Mouse (Mus musculus): ENCODE measurements around the gene Prkd1. TPM values are rescaled to one million over a fixed set of nuclear protein-coding genes. Genes with fewer than 3 reads are reported as not detected.

The Prkd1 gene
- total and polyA plus RNA-seq, 3 experiments: not detected

- H3K9me3 ChIP-seq (replicated peaks; ENCODE audit: low read length): peaks cover 10% of the 10 kb centered on the region
- no peak overlapping the region for H3K4me3 ChIP-seq (replicated peaks in 1 of 3; ENCODE audit: low read depth in 2 of 3, low read length in 2 of 3, poor library complexity in 1 of 3)
- no peak for DNase-seq (ENCODE audit: extremely low read depth)
- no peak overlapping the region for H3K4me2 ChIP-seq (ENCODE audit: insufficient read depth, low read depth, poor library complexity, severe bottlenecking)
- H3K36me3 ChIP-seq (replicated peaks in 1 of 2; ENCODE audit: control insufficient read depth in 1 of 2, insufficient read depth in 1 of 2, low read length in 1 of 2): no peaks in the 10 kb centered on the region
- H3K79me2 ChIP-seq (replicated peaks; ENCODE audit: control insufficient read depth, extremely low read depth, insufficient read depth, poor library complexity, severe bottlenecking): no peaks in the 10 kb centered on the region
- H3K27ac ChIP-seq (ENCODE audit: insufficient read depth, low read depth): no peak overlapping the region
- TF ChIP-seq RCOR1 (conservative IDR thresholded peaks at IDR 0.05; ENCODE audit: low read depth, low read length): no peak
- TF ChIP-seq MAZ (IDR thresholded peaks at IDR 0.05; ENCODE audit: low read depth, low read length): no peak
- TF ChIP-seq ZKSCAN1 (IDR thresholded peaks at IDR 0.05; ENCODE audit: borderline replicate concordance, low read depth, low read length): no peak
- TF ChIP-seq SMC3 (IDR thresholded peaks at IDR 0.05; ENCODE audit: low read depth, low read length): no peak
- no peak for TF ChIP-seq MXI1 (IDR thresholded peaks at IDR 0.05; ENCODE audit: low read depth, low read length)
- no peak for TF ChIP-seq CHD2 (IDR thresholded peaks at IDR 0.05; ENCODE audit: low read length)
- TF ChIP-seq MYC (IDR thresholded peaks at IDR 0.05; ENCODE audit: low read depth, low read length): no peak
- TF ChIP-seq PAX5 (IDR thresholded peaks at IDR 0.05; ENCODE audit: low read length): no peak
- TF ChIP-seq GABPA (IDR thresholded peaks at IDR 0.05; ENCODE audit: insufficient replicate concordance, low read depth, low read length): no peak
- TF ChIP-seq NELFE (IDR thresholded peaks at IDR 0.05; ENCODE audit: low read depth, low read length): no peak
- TF ChIP-seq ZMIZ1 (IDR thresholded peaks at IDR 0.05; ENCODE audit: low read depth, low read length): no peak
- no peak for TF ChIP-seq HCFC1 (IDR thresholded peaks at IDR 0.05; ENCODE audit: low read depth, low read length)
- no peak for TF ChIP-seq ZNF384 (IDR thresholded peaks at IDR 0.05; ENCODE audit: low read depth, low read length)
- TF ChIP-seq ZC3H11A (IDR thresholded peaks at IDR 0.05; ENCODE audit: low read depth, low read length): no peak
- TF ChIP-seq POLR2AphosphoS2 (IDR thresholded peaks at IDR 0.05; ENCODE audit: low read depth, low read length): no peak
- H3K4me1 ChIP-seq (ENCODE audit: control insufficient read depth in 1 of 2, insufficient read depth in 2 of 2): no peaks in the 10 kb centered on the region
- H3K27me3 ChIP-seq (replicated peaks): no peaks in the 10 kb centered on the region
- dilution Hi-C loops (cut with MboI; ENCODE audit: extremely low pct_ligation_motif_present, extremely low pct_unique_long_range_greater_than_20kb, low sequenced_read_pairs): no loop called here
- in situ Hi-C loops (cut with MboI; ENCODE audit: low pct_ligation_motif_present, low pct_unique_long_range_greater_than_20kb, low sequenced_read_pairs): no loop called here
- no peak overlapping the region for H3K9ac ChIP-seq (ENCODE audit: insufficient read depth, low read depth)
These were observed 356.1 kb downstream of the Prkd1 start for GRCm38 (mm10) chr12:50292834-50293233.

All from CH12.LX (cell line).